Mouse (Mus musculus): ENCODE data around the gene Spata21. TPM values are rescaled to one million over a fixed set of nuclear protein-coding genes. Genes with fewer than 3 reads are reported as not detected.

Gene Spata21
- polyA plus RNA-seq, 1 experiment from 2014 or later: not detected

Other genes starting within 250 kb of the Spata21 start
- 0.12 TPM in 1 of 2 replicates, not detected in the other for gene Padi1, start 242.6 kb upstream of the Spata21 start, polyA plus RNA-seq (2014; fragmentation: Nextera tagmentation; extraction: Ambion mirVana)
- gene Padi2, start 182.0 kb upstream of the Spata21 start, polyA plus RNA-seq (2014; fragmentation: Nextera tagmentation; extraction: Ambion mirVana): 1.1 and 1.7 TPM in 2 replicates
- gene Sdhb, start 127.1 kb upstream of the Spata21 start, polyA plus RNA-seq (2014; fragmentation: Nextera tagmentation; extraction: Ambion mirVana): 456 and 524 TPM in 2 replicates
- gene Atp13a2, start 101.5 kb upstream of the Spata21 start, polyA plus RNA-seq (2014; fragmentation: Nextera tagmentation; extraction: Ambion mirVana): 162 and 173 TPM in 2 replicates
- gene Mfap2, start 77.9 kb upstream of the Spata21 start, polyA plus RNA-seq (2014; fragmentation: Nextera tagmentation; extraction: Ambion mirVana): 142 and 169 TPM in 2 replicates
- 7.2 and 7.4 TPM in 2 replicates for gene Crocc, start 27.8 kb upstream of the Spata21 start, polyA plus RNA-seq (2014; fragmentation: Nextera tagmentation; extraction: Ambion mirVana)
- gene Necap2, start 10.0 kb upstream of the Spata21 start, polyA plus RNA-seq (2014; fragmentation: Nextera tagmentation; extraction: Ambion mirVana): 38.4 and 43.3 TPM in 2 replicates
- 17.1 and 38.5 TPM in 2 replicates for gene Szrd1, start 51.4 kb downstream of the Spata21 start, polyA plus RNA-seq (2014; fragmentation: Nextera tagmentation; extraction: Ambion mirVana)
- gene Fbxo42, start 59.6 kb downstream of the Spata21 start, polyA plus RNA-seq (2014; fragmentation: Nextera tagmentation; extraction: Ambion mirVana): 28.6 and 31.9 TPM in 2 replicates
- 5.7 and 7.8 TPM in 2 replicates for gene Rsg1, start 125.6 kb downstream of the Spata21 start, polyA plus RNA-seq (2014; fragmentation: Nextera tagmentation; extraction: Ambion mirVana)
- 0.84 and 0.89 TPM in 2 replicates for gene Arhgef19, start 151.2 kb downstream of the Spata21 start, polyA plus RNA-seq (2014; fragmentation: Nextera tagmentation; extraction: Ambion mirVana)
- gene Epha2, start 212.9 kb downstream of the Spata21 start, polyA plus RNA-seq (2014; fragmentation: Nextera tagmentation; extraction: Ambion mirVana): 1.2 and 1.7 TPM in 2 replicates

Data from midbrain, embryonic 14.5 days (tissue).